Mouse (Mus musculus): Measurements from ENCODE around the gene Tcam1. TPM values are rescaled to one million over a fixed set of nuclear protein-coding genes. Genes with fewer than 3 reads are reported as not detected.

Tcam1 gene
- total RNA-seq, 2 experiments from 2014 or later = 0.16 to 0.20 TPM

DNA sequence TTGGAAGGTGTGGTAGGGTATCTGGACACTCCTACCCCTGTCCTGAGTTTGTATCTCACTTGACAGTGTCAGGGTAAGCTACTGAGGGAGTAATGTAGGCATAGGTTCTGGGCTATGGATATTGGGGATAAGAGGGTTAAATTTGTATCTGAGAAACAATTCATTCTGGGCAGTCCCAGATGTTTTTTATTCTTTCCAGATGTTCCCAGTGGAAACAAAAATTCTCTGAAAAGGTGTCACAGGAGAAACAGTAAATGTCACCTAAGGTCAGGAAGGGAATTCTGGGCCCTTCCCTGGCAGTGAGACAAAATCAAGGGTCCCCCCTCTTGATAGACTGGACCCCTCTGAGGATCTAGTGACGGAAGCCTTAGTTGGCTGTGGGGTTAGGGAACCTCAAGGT lies 39.9 kb downstream of the Tcam1 start:
- DNase-seq (ENCODE audit: low spot score in 2 of 2) = no peak

DNA sequence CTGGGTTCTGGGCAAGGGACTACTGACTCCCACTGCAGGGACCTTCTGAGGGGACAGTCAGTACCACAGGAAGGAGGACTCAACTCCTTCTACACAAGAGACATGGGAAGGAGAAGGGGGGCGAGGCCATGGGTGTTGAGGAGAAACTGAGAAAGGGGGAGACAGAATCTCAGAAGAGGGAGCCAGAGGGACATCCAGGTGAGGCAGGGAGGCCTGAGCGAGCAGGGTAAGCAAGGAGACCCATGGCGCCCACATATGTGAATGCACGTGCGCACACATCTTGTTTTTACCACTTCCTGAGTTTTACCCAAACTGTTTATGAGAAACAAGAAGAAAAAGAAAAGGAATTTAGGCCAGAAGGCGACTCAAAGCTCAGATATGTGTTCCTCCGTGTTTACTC lies 41.3 kb downstream of the Tcam1 start:
- DNase-seq (ENCODE audit: low spot score in 2 of 2) = no peak

- DNase-seq (ENCODE audit: low spot score in 2 of 2) = no peak
These were observed 42.2 kb downstream of the Tcam1 start for GRCm38 (mm10) chr11:106318406-106319366.

GRCm38 (mm10) chr11:106324858-106325257 lies 48.4 kb downstream of the Tcam1 start:
- no peak for DNase-seq (ENCODE audit: low spot score in 2 of 2)

DNA sequence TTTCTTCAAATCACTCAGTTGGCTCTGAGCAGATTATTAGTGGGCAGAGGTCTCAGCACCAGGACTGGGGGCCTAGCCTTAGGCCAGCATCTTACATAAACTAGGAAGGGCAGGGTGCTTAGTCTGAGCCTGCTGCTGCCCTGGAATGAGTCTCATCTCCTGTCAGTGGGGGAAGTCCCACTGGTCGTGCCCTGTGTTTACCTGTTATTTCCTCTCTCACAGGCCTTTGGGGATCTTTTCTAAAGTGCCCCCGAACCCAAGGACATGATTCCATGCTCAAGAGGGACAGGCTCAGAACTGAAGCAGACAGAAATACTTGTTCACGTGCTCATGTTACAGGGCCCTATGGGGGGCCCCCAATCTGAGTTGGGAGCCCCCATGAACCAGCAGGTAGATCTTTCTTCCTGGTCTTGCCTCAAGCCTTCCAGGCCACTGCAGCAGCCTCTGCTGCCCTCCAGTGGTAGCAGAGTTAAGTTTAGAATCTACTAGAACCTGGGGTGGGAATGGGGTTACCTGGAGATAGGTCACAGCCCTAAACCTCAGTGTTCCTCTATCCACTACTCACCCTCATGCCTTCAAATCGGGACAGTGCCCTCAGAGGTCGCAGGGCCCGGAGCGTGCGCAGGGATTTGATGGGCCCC lies 49.2 kb downstream of the Tcam1 start:
- DNase-seq (ENCODE audit: low spot score in 2 of 2) = peak; percentile 71 to 76

GRCm38 (mm10) chr11:106326475-106326874 lies 50.0 kb downstream of the Tcam1 start:
- no peak for DNase-seq (ENCODE audit: low spot score in 2 of 2)

DNA sequence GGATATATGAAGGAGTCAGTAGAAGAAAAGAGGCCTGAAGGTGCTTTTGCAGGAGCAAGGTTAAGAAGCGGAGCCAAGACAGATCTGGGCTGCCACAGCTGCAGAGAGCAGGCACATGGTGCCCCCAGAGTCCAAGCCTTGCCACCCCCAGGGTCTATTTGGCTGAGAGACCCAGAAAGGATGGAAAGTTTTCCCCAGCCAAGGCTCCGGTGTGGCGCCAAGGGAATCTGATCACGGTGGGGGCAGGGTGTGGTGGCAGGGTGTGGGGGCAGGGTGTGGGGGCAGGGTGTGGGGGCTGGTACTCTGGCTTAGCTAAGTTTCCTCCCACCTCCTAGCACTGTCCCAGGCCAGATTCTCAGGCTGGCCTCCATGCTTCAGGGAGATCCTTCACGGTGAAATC lies 52.0 kb downstream of the Tcam1 start:
- DNase-seq (ENCODE audit: low spot score in 2 of 2) = no peak

DNA sequence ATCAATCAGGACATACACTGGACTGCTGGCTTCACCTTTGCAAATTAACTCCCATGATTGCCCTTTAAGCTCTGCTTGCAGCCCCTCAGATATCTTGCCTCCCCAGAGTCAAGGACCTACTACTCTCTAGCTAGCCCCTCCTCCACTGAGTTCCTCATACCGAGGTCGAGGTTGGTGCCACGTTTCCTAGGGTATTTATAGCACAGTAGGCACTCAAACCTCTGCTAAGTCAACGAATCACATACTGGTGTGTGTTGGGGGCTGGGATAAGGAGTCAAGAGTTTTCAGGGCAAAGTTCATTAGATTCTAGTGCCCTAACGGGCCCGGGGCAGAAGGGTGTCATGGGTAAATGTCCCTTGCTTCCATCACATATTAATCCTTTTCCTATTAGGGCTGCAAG lies 52.7 kb downstream of the Tcam1 start:
- no peak for DNase-seq (ENCODE audit: low spot score in 2 of 2)

- DNase-seq (ENCODE audit: low spot score in 2 of 2) = peak; percentile 35 to 59
These were observed 53.2 kb downstream of the Tcam1 start for GRCm38 (mm10) chr11:106329682-106330081.

- no peak for DNase-seq (ENCODE audit: low spot score in 2 of 2)
These were observed 56.0 kb downstream of the Tcam1 start for GRCm38 (mm10) chr11:106332458-106332857.

- no peak for DNase-seq (ENCODE audit: low spot score in 2 of 2)
These were observed 57.6 kb downstream of the Tcam1 start for GRCm38 (mm10) chr11:106334066-106334465.

DNA sequence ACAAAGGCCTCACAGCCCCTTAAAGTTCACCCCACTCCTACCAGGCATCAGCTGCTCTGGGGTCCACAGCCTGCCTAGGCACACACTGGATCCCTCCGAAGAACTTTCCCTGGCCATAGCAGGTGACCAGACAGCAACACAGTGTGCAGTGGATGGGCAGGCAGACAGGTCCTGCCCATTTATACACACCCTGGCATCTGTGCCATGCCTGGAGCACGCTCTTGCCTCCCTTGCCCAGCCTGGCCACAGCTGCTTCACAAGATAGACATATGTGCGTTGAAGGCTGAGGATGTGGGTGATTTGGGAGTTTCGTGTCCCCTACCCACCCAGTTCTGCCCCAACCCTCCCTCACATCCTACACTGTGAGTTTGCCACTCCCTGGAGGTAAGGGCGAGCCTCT lies 61.6 kb downstream of the Tcam1 start:
- DNase-seq (ENCODE audit: low spot score in 2 of 2) = no peak

Other genes starting within 250 kb of the Tcam1 start
- 100 to 1,000 TPM; 184 to 190 TPM for gene Dcaf7, start 239.8 kb upstream of the Tcam1 start, total RNA-seq (2021)
- gene Taco1, start 210.6 kb upstream of the Tcam1 start, total RNA-seq (2021) = 10 to 100 TPM; 15.1 to 15.2 TPM
- gene Map3k3, start 192.1 kb upstream of the Tcam1 start, total RNA-seq (2021) = 10 to 100 TPM; 26.7 to 27.7 TPM
- gene Gm10840, start 115.8 kb upstream of the Tcam1 start, total RNA-seq (2021) = not detected
- gene Limd2, start 115.8 kb upstream of the Tcam1 start, total RNA-seq (2021) = 100 to 1,000 TPM; 100 to 112 TPM
- 10 to 100 TPM; 28.8 to 32.3 TPM for gene Strada, start 74.5 kb upstream of the Tcam1 start, total RNA-seq (2021)
- 100 to 1,000 TPM; 101 to 102 TPM for gene Ccdc47, start 60.3 kb upstream of the Tcam1 start, total RNA-seq (2021)
- gene Ddx42, start 59.7 kb upstream of the Tcam1 start, total RNA-seq (2021) = 10 to 100 TPM; 70.6 to 80.4 TPM
- gene Ftsj3, start 20.6 kb upstream of the Tcam1 start, total RNA-seq (2021) = 10 to 100 TPM; 37.8 to 39.4 TPM
- 100 to 1,000 TPM; 132 to 133 TPM for gene Psmc5, start 20.5 kb upstream of the Tcam1 start, total RNA-seq (2021)
- gene Smarcd2, start 3.7 kb upstream of the Tcam1 start, total RNA-seq (2021) = 10 to 100 TPM; 22.0 to 23.0 TPM
- gene Gh, start 25.2 kb downstream of the Tcam1 start, total RNA-seq (2021) = not detected
- gene Cd79b, start 38.1 kb downstream of the Tcam1 start, total RNA-seq (2021) = under 1 TPM; 0.38 to 0.59 TPM
- under 1 TPM in 1 of 2 experiments, not detected in 1; 0.38 TPM for gene Scn4a, start 76.6 kb downstream of the Tcam1 start, total RNA-seq (2021)
- under 1 TPM in 1 of 2 experiments, not detected in 1; 0.91 TPM for gene Prr29, start 88.8 kb downstream of the Tcam1 start, total RNA-seq (2021)
- gene Icam2, start 111.4 kb downstream of the Tcam1 start, total RNA-seq (2021) = 1 to 10 TPM; 4.6 to 4.7 TPM
- gene Ern1, start 211.2 kb downstream of the Tcam1 start, total RNA-seq (2021) = 1 to 10 TPM; 8.5 to 8.7 TPM